Mouse (Mus musculus) heart, postnatal 36 days (tissue): ENCODE results near the gene Rnasel. TPM values are rescaled to one million over a fixed set of nuclear protein-coding genes. Genes with fewer than 3 reads are reported as not detected.

Experiments
- DNase-seq, 2 experiments: peaks; one replicate each; pipeline ENCODE4 v3.0.0; 2021 to 2022
- intact Hi-C: fragments of 180-260 bp; cut with DNase I; formaldehyde crosslinking; loops from one replicate; pipeline ENCODE4 v1.15.1; 2025
- total RNA-seq, 2 experiments: library from RNA; stranded (reverse); gene quantifications; 2 replicates each; pipeline ENCODE4 v1.2.3; 2021

The Rnasel gene
- 1 to 10 TPM; 4.8 to 6.5 TPM for total RNA-seq

- intact Hi-C loops, result loop anchor here (5.0 kb wide), 1 partner anchor 262 kb away; the partner anchor contains the start of gene Dhx9
- peak; percentile 73 to 82 for DNase-seq
These were observed at the start of gene Rnasel for GRCm38 (mm10) chr1:153749211-153749801. Gene Rnasel, plus strand, starts transcription at chr1:153749426.

DNA sequence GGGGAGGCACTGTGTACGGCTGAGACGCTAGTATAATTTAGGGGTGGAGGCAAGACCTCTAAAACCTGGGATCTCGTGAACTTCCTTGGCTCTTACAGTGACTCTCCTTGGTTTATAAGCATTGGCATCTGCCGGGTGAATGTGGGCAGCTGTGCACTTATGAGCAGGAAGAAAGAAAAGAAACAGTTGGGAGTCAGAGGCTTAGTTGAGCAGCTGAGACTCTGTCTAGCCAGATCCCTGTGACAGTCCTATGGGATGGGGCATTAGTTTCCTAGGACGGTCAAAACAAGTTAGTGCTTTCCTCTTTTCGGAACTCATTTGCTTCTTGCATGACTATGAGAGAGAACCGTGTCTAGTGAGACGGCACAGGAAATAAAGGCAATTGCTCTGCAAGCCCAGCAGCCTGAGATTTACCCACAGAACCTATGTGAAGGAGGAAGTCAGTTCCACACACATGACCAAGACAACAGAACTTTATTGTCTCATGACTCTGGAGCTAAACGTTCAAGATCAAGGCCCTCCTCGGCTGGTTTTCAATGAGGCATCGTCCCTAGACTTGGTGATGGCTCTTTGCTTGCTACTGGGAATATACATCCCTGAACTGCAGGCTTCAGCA lies 48.7 kb upstream of the Rnasel start:
- intact Hi-C loops, result no loop called here
- DNase-seq, result no peak

DNA sequence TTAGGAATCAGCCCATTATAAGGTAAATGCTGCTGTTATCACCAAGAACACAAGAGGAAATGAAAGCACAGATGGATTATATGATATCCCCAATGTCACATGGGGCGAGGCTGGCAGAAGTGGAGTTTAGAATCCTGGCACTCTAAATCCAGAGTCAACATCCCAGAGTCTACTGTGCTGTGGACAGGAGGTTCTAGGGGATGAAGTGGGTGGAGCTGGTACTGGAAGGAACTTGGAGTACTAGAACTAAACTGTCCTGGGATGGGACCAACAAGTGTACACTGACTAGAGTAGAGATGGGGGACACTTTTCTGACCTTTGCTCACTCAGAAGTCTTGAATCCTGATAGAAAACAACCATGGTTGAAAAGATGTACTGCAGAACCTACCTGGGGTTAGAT lies 47.8 kb upstream of the Rnasel start:
- intact Hi-C loops, result no loop called here
- no peak for DNase-seq

DNA sequence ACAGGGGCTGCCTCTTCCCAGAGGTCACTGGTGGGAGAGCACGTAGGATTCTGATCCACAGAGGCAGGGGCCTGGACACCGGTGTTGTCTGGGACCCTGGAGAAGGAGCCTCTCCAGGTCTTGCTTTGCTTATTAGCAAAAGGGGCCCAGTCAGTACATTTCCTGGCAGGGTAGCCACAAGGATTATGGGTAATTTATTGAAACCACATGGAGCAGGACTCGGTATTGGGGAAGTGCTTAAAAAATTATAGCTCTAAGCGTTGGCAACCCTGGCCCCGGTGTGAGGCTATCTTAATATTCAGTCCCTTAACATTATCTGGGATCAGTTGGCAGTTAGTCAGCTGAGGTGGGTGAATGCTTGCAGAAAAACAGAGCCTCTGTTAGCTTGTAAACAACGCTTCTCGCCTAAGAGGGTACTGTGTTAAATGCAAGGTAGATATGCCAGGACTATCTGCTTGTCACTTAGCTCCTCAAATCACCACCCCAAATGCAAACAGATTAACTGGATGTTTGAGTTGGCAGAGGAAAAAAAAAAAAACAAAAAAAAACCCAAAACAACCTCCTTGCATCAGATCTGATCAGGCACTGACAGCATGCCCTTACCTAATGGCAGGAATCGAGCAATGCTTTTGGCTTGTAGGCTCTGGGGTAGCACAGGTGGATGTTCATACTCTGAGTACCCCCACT lies 46.9 kb upstream of the Rnasel start:
- intact Hi-C loops, result no loop called here

DNA sequence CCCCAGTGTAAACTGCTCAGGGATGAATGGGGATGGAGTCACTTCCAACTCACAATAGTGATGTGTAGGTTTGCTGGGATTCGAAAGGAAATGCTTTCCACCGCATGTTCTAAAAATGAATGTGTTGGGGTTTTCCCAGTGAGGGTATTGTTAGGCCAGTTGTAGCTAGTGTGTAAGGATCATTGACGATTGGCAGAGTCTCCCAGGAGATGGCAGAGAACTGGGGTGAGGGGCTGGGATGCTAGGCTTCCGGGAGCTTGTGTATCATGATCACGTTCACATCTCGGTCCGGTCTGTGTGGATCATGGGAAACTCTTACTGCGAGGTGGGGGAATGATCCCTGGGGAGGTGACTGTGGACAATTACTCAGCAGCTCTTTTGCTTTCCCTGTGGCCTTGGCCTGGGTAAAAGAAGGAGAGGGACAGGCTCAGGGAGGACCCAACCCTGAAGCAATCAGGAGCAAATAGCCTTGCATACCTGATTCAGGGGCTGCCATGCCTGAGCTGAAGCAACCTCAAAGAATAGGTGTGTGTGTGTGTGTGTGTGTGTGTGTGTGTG lies 46.3 kb upstream of the Rnasel start:
- intact Hi-C loops, result no loop called here
- no peak for DNase-seq

More for the DNA sequence above, 46.9 kb upstream of the Rnasel start:
- DNase-seq, result no peak

GRCm38 (mm10) chr1:153703445-153703991 lies 45.7 kb upstream of the Rnasel start:
- intact Hi-C loops, result no loop called here
- DNase-seq, result no peak

- intact Hi-C loops, result no loop called here
- no peak for DNase-seq
These were observed 45.1 kb upstream of the Rnasel start for GRCm38 (mm10) chr1:153704174-153704573.

GRCm38 (mm10) chr1:153704996-153705395 lies 44.2 kb upstream of the Rnasel start:
- intact Hi-C loops, result no loop called here
- no peak for DNase-seq

GRCm38 (mm10) chr1:153708626-153709025 lies 40.6 kb upstream of the Rnasel start:
- intact Hi-C loops, result no loop called here
- DNase-seq, result no peak

- DNase-seq, result no peak
- intact Hi-C loops, result no loop called here
These were observed 39.8 kb upstream of the Rnasel start for GRCm38 (mm10) chr1:153709451-153709850.

DNA sequence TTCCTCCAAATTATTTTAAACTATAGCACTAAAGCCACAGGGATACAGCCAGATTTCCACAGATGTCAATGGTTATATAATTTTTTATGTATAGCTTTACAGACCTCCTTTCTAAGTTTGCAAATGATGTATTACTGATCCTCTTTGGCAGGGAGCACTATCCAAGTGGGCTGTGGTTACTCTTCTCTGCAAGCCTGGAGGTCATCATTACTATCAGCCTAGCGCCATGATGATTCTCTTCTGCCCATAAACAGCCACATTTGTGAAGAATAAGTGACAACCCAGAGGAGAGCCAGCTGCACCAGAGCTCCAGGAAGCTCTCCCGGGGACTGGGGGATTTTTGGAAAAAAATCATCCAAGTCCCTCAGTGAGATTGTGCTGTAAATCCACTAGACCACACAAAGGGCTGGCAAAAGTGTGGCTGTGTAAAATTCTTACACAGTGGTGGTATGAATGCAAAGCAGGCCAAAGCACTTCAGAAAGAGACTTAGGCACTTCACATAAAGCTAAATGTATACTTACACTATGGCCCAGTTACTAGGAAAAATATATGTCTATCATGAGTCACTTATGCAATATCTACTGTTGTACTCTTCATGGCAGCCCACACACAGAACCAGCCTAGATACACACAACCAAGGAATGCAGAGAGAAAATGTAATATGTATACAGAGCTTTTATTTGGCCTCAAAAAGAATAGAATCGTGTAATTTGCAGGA lies 37.5 kb upstream of the Rnasel start:
- intact Hi-C loops, result no loop called here
- no peak for DNase-seq

GRCm38 (mm10) chr1:153712633-153713032 lies 36.6 kb upstream of the Rnasel start:
- no peak for DNase-seq
- intact Hi-C loops, result no loop called here

DNA sequence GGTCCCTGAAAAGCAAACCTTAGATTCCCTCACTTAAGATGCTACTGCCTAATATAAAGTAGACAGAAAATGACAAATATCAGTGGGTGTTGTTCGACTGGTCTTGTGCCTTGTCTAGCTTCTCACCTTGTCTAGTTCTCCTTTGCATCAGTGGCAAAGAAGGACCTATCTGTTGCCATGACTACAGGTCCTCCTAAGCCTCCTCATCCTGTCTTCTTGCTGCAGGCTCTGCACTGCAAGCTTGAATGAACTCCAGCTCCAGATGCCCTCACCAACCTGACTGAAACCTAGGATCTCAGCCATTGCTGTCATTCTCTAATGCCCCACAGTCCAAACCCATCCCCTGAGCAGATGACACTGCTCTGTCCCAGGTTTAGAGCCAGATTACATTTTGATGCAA lies 31.2 kb upstream of the Rnasel start:
- no peak for DNase-seq
- intact Hi-C loops, result no loop called here

- DNase-seq, result no peak
- intact Hi-C loops, result no loop called here
These were observed 28.3 kb upstream of the Rnasel start for GRCm38 (mm10) chr1:153720935-153721334.

GRCm38 (mm10) chr1:153721565-153722310 lies 27.5 kb upstream of the Rnasel start:
- intact Hi-C loops, result no loop called here
- DNase-seq, result no peak

DNA sequence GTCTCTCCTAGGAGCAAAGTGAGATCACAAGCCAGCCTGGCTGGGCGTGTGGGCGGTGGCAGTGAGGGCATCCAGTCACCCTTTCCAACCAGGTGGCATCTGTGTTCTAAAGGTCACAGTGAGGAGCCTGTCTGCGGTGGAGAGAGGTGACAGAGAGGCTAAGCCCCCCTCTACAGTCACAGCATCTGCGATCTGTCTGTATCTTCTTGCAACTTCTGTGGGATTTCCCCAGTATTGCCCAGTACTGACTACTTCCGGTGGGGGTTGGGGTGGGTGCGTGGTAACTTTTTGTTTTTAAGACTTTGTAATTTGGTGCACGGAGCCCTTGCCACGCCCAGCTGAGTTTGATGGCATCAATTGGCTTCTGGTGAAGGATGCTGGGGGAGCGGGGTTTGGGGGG lies 25.8 kb upstream of the Rnasel start:
- no peak for DNase-seq
- intact Hi-C loops, result no loop called here

GRCm38 (mm10) chr1:153726636-153727035 lies 22.6 kb upstream of the Rnasel start:
- intact Hi-C loops, result no loop called here
- no peak for DNase-seq

DNA sequence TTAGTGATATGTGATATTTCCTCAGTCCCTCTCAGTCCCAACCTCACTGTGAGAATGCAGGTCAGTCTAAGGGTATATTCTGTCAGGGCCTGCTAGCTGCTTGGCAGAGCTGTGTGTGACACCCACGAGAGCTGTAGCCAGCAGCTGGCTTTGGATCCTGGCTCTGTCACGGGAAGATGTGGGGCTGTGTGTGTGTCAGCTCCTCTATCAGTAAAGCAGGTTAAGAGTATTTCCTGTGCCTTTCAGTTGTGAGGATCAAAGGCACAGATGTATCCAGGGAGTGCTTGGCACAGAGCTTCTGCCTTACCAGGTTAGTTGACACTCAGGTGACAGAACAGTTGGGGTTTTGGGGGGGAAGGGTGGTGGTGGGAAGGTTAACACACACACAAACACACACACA lies 19.4 kb upstream of the Rnasel start:
- intact Hi-C loops, result no loop called here
- DNase-seq, result no peak

DNA sequence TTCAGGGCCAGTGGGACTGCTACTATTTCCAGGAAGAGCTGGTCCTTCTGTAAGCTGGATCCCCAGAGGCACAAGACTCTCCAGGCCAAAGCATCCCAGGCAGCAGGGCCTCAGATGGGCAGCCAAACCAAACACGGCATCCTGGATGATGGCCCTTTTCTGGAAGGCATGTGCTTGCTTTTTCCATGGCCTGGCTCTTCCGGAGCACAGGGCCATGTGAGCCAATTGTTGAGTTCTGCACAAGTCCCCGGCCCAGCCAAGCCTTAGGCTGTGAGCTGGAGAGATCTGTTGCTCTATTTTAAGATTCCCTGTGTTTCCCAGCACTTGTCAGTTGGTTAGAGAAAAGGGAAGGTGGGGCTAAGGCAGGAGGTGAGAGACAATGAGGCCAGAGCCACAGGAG lies 18.6 kb upstream of the Rnasel start:
- intact Hi-C loops, result no loop called here
- DNase-seq, result peak; percentile 69 to 70

DNA sequence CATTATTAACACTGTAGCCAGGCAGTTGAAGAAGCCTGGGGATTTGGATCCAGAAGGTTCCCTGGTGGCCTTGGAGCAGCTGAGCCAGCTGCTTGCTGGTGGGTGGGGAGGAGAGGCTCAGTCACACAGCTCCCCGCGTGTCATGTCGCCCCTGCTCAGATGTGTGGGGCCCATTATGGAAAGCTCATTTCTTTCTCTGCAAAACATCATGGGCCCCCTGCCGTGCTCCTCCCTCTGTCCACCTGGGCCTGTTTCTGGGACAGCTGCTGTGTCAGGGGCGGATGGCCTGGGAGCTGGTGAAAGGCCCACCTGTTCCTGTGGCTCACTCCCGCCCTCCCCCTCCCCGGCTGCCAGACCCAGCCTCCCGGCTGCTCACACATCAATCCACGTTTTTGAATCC lies 16.0 kb upstream of the Rnasel start:
- intact Hi-C loops, result no loop called here
- no peak for DNase-seq
